Mouse (Mus musculus): Measurements from ENCODE around the gene Smim10l2a. TPM values are rescaled to one million over a fixed set of nuclear protein-coding genes. Genes with fewer than 3 reads are reported as not detected.
"Not testable (repeated sequence)": the region's sequence is repeated elsewhere in the genome, so short reads cannot be mapped to it uniquely, and the experiment has no call there.

The Smim10l2a gene
- not detected in 2 replicates for polyA plus RNA-seq (2012; ENCODE audit: insufficient read depth, insufficient read length, low replicate concordance, missing spikeins)

- H3K4me1 ChIP-seq (ENCODE audit: control insufficient read depth, insufficient read depth, low read length); H3K27ac ChIP-seq (ENCODE audit: insufficient read depth, low read depth, low read length): not testable (repeated sequence)
- peak within 1 kb of the TSS; percentile 75 for H3K4me3 ChIP-seq (ENCODE audit: insufficient read depth, low read depth, low read length)
- 13% methylated on average over 47 of the region's 56 CpGs for WGBS
Observed at GRCm38 (mm10) chrX:56374431-56375128, at the start of gene Smim10l2a. Gene Smim10l2a (plus strand): TSS chrX:56374586.

GRCm38 (mm10) chrX:56332046-56332445 lies 42.3 kb upstream of the Smim10l2a start:
- Histone ChIP-seq H3K4me3 (ENCODE audit: insufficient read depth, low read depth, low read length) (no peak overlapping the region), H3K27ac (ENCODE audit: insufficient read depth, low read depth, low read length) (no peak overlapping the region), H3K4me1 (ENCODE audit: control insufficient read depth, insufficient read depth, low read length) (no peaks in the 10 kb centered on the region)
- WGBS: 69% methylated on average over 3 of the region's 3 CpGs
- no peak for TF ChIP-seq POLR2A (IDR thresholded peaks at IDR 0.05; ENCODE audit: insufficient read depth, low read depth, low read length)
- TF ChIP-seq CTCF (IDR thresholded peaks at IDR 0.05; ENCODE audit: insufficient read depth, low read depth, low read length): no peak

DNA sequence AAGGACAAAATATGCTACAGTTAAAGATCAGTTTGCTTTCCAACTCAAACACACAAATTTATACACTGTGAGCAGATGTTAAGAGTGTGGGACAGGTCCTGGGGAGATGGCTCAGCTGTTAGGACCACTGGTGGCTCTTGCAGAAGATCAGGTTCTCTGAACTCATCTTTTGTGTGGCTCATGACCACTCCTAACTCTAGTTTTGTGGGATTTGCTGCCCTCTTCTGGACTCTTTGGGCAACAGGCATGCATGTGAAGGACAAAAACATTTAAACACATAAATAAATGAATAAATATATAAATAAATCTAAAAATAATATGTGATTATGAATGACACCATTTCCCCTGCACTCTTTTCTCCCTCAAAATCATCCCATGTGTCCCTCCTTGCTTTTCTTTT lies 34.1 kb upstream of the Smim10l2a start:
- Histone ChIP-seq H3K4me3 (ENCODE audit: insufficient read depth, low read depth, low read length) (no peak overlapping the region), H3K27ac (ENCODE audit: insufficient read depth, low read depth, low read length) (no peak overlapping the region), H3K4me1 (ENCODE audit: control insufficient read depth, insufficient read depth, low read length) (no peaks in the 10 kb centered on the region)
- TF ChIP-seq CTCF (IDR thresholded peaks at IDR 0.05; ENCODE audit: insufficient read depth, low read depth, low read length) (no peak), POLR2A (IDR thresholded peaks at IDR 0.05; ENCODE audit: insufficient read depth, low read depth, low read length) (no peak)

DNA sequence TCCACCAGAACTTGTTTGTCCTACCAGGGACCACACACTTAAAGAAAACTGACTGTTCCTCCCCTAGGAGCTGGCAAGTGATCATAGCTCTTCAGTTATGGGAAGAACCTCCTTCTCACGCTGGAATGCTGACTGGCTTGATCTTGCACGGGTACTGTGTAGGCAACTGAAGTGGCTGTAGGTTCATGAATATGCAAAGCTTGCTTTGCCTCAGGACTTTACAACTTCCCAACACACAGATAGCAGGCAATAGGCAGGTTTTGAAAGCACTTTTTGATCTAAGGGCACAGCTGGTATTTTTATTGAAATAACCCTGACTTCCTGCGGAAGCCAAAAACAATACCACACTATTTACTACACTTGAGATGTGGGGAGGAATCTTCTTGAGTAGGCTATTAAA lies 31.5 kb upstream of the Smim10l2a start:
- H3K4me3 ChIP-seq (ENCODE audit: insufficient read depth, low read depth, low read length): no peak overlapping the region
- 78% methylated on average over 3 of the region's 3 CpGs for WGBS
- no peaks in the 10 kb centered on the region for H3K4me1 ChIP-seq (ENCODE audit: control insufficient read depth, insufficient read depth, low read length)
- no peak overlapping the region for H3K27ac ChIP-seq (ENCODE audit: insufficient read depth, low read depth, low read length)
- no peak for TF ChIP-seq POLR2A (IDR thresholded peaks at IDR 0.05; ENCODE audit: insufficient read depth, low read depth, low read length)
- no peak for TF ChIP-seq CTCF (IDR thresholded peaks at IDR 0.05; ENCODE audit: insufficient read depth, low read depth, low read length)

- TF ChIP-seq POLR2A (IDR thresholded peaks at IDR 0.05; ENCODE audit: insufficient read depth, low read depth, low read length): peak; percentile 34; the same call in 1 of the 2 replicates
- TF ChIP-seq CTCF (IDR thresholded peaks at IDR 0.05; ENCODE audit: insufficient read depth, low read depth, low read length): no peak
- H3K27ac ChIP-seq (ENCODE audit: insufficient read depth, low read depth, low read length): no peak within 1 kb of the TSS
- H3K4me1 ChIP-seq (ENCODE audit: control insufficient read depth, insufficient read depth, low read length): no peaks in the 10 kb centered on the region
- H3K4me3 ChIP-seq (ENCODE audit: insufficient read depth, low read depth, low read length): peak within 1 kb of the TSS; percentile 75
- WGBS: 22% methylated on average over 39 of the region's 39 CpGs
Observed at GRCm38 (mm10) chrX:56346176-56346931, 28.0 kb upstream of the Smim10l2a start, which contains the start of gene Zfp449. Gene Zfp449 (plus strand): TSS chrX:56346400.

DNA sequence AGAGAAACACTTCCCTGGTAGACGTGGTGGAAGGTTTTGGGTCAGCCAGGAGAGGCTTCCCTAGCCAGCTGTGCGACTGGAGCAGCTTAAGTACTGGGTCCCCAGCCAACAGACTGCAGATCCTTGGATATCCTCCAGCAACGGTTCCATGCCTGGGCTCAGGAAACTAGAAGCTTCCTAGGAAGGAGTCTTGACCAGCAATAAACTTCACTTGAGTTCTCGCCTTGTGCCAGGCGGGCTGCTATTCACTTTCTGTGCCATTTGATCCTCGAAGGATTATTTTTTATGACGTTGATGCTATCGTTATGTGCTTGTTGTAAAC lies 27.5 kb upstream of the Smim10l2a start:
- 30% methylated on average over 8 of the region's 8 CpGs for WGBS
- Histone ChIP-seq H3K27ac (ENCODE audit: insufficient read depth, low read depth, low read length) (no peak overlapping the region), H3K4me3 (ENCODE audit: insufficient read depth, low read depth, low read length) (peak overlapping the region; percentile 75), H3K4me1 (ENCODE audit: control insufficient read depth, insufficient read depth, low read length) (no peaks in the 10 kb centered on the region)
- TF ChIP-seq POLR2A (IDR thresholded peaks at IDR 0.05; ENCODE audit: insufficient read depth, low read depth, low read length): no peak
- no peak for TF ChIP-seq CTCF (IDR thresholded peaks at IDR 0.05; ENCODE audit: insufficient read depth, low read depth, low read length)

DNA sequence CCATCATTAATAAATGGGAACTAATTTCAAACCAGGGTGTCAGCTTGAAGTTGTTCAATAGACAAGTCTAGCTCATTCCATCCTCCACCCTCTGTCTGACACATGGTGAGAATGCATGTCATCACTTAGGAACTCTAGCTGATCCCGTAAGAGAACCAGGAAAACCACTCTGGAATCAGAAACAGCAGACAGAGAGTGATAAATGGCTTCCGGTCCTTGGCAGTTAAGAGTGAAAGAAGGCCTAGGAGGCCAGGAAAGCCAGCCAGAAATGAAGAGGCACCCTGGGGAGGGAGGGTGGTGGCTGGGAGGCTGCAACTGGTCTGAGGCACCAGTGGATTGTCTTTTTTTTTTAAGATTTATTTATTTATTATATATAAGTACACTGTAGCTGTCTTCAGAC lies 6.5 kb downstream of the Smim10l2a start:
- no peak for TF ChIP-seq CTCF (IDR thresholded peaks at IDR 0.05; ENCODE audit: insufficient read depth, low read depth, low read length)
- no peak for TF ChIP-seq POLR2A (IDR thresholded peaks at IDR 0.05; ENCODE audit: insufficient read depth, low read depth, low read length)
- no peak overlapping the region for H3K4me3 ChIP-seq (ENCODE audit: insufficient read depth, low read depth, low read length)
- WGBS: 90% methylated on average over 2 of the region's 2 CpGs

GRCm38 (mm10) chrX:56384142-56384541 lies 9.8 kb downstream of the Smim10l2a start:
- Histone ChIP-seq H3K27ac (ENCODE audit: insufficient read depth, low read depth, low read length) (no peak overlapping the region), H3K4me3 (ENCODE audit: insufficient read depth, low read depth, low read length) (no peak overlapping the region), H3K4me1 (ENCODE audit: control insufficient read depth, insufficient read depth, low read length) (no peaks in the 10 kb centered on the region)
- 83% methylated on average over 2 of the region's 2 CpGs for WGBS
- TF ChIP-seq CTCF (IDR thresholded peaks at IDR 0.05; ENCODE audit: insufficient read depth, low read depth, low read length): no peak
- no peak for TF ChIP-seq POLR2A (IDR thresholded peaks at IDR 0.05; ENCODE audit: insufficient read depth, low read depth, low read length)

More for the DNA sequence above, 6.5 kb downstream of the Smim10l2a start:
- H3K27ac ChIP-seq (ENCODE audit: insufficient read depth, low read depth, low read length): no peak overlapping the region
- no peaks in the 10 kb centered on the region for H3K4me1 ChIP-seq (ENCODE audit: control insufficient read depth, insufficient read depth, low read length)

- no peak overlapping the region for H3K4me3 ChIP-seq (ENCODE audit: insufficient read depth, low read depth, low read length)
- 35% methylated on average over 2 of the region's 2 CpGs for WGBS
- no peaks in the 10 kb centered on the region for H3K4me1 ChIP-seq (ENCODE audit: control insufficient read depth, insufficient read depth, low read length)
- no peak overlapping the region for H3K27ac ChIP-seq (ENCODE audit: insufficient read depth, low read depth, low read length)
- no peak for TF ChIP-seq CTCF (IDR thresholded peaks at IDR 0.05; ENCODE audit: insufficient read depth, low read depth, low read length)
- TF ChIP-seq POLR2A (IDR thresholded peaks at IDR 0.05; ENCODE audit: insufficient read depth, low read depth, low read length): no peak
Observed at GRCm38 (mm10) chrX:56404646-56405045, 30.3 kb downstream of the Smim10l2a start.
